Mouse (Mus musculus) lung, embryonic 16.5 days (tissue): Measurements from ENCODE around the gene Cfap74. TPM values are rescaled to one million over a fixed set of nuclear protein-coding genes. Genes with fewer than 3 reads are reported as not detected.
"Not testable (repeated sequence)": the region's sequence is repeated elsewhere in the genome, so short reads cannot be mapped to it uniquely, and the experiment has no call there.

Source experiments
- ATAC-seq: fragments of 200-750 bp; cut with Nextera tagmentation; 2 replicates; pipeline ENCODE4 v1.8.0; 2017; ENCODE audit warnings: low read depth, mild to moderate bottlenecking, moderate library complexity
- H3K27ac ChIP-seq: fragments of 300-500 bp; sonication (generic); 2 replicates; pipeline ENCODE4 v1.5.1; 2014; ENCODE audit warnings: mild to moderate bottlenecking, control low read depth, low read length
- H3K27me3 ChIP-seq: fragments of 300-500 bp; sonication (generic); 2 replicates; pipeline ENCODE4 v1.6.1; 2014; ENCODE audit warnings: low read depth, low read length, mixed read lengths; ENCODE audit not compliant: control insufficient read depth, insufficient read depth
- H3K36me3 ChIP-seq: fragments of 300-500 bp; sonication (generic); 2 replicates; pipeline ENCODE4 v1.6.1; 2014; ENCODE audit warnings: low read length; ENCODE audit not compliant: control insufficient read depth, insufficient read depth
- H3K4me1 ChIP-seq: fragments of 300-500 bp; sonication (generic); replicated peaks from 2 replicates; pipeline ENCODE4 v1.6.1; 2014; ENCODE audit warnings: low read length, mixed read lengths; ENCODE audit not compliant: control insufficient read depth, insufficient read depth
- H3K4me2 ChIP-seq: fragments of 300-500 bp; sonication (generic); 2 replicates; pipeline ENCODE4 v1.6.1; 2014; ENCODE audit warnings: low read depth, low read length, control low read depth
- H3K4me3 ChIP-seq: fragments of 300-500 bp; sonication (generic); 2 replicates; pipeline ENCODE4 v1.5.1; 2014; ENCODE audit warnings: mild to moderate bottlenecking, low read length, control low read depth
- H3K9ac ChIP-seq: fragments of 300-500 bp; sonication (generic); 2 replicates; pipeline ENCODE4 v1.6.1; 2014; ENCODE audit warnings: low read length, control low read depth
- H3K9me3 ChIP-seq: fragments of 300-500 bp; sonication (generic); 2 replicates; pipeline ENCODE4 v1.6.1; 2016; ENCODE audit warnings: low read length; ENCODE audit not compliant: control insufficient read depth
- WGBS: fragments of 180-500 bp; shearing (Covaris S2); extraction: QIAGEN DNeasy Blood & Tissue Kit; methylation state at CpG from one replicate; pipeline ENCODE4 v1.1.7; 2014; 5-methylcytosine and 5-hydroxymethylcytosine counted together
- polyA plus RNA-seq: library from polyadenylated mRNA; unstranded; fragments of >200 nt; fragmentation: Nextera tagmentation; extraction: Ambion mirVana; gene quantifications from 2 replicates; pipeline ENCODE4 v1.2.1, GENCODE M21; 2015

Cfap74 gene
- polyA plus RNA-seq, 1 experiment from 2014 or later = 2.8 TPM

DNA sequence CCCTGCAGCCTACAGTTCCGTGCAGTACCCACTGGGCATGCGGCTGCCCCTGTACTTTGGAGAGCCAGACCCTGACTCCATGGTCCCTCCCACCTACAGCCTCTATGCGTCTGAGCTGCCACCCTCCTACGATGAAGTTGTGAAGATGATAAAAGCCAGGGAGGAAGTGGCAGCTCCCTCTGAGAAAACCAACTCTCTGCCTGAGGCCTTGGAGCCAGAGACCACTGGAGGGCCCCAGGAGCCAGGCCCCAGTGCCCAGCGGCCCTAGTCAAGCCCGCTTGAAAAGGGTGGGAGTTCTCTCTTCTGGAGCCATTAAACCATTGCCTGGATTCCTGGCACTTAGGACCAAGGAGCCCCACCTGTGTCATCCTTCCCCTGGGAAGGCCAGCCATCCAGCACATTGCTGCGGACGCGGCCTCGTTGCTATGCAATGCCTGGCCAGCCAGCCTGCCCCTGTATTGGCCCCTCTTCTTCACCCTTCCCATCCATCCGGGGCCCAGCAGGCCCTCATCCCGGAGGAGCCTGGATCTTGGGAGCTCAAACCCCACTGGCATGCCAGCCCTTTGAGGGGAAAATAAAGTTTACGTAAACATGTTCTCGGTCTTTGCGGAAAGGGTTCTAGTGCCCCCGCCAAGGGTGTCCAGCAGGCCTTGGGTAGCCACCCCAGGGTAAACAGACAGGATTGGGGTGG lies 61.4 kb downstream of the Cfap74 start:
- WGBS = 75% methylated on average over 16 of the region's 16 CpGs
- H3K27me3 ChIP-seq = no peaks in the 10 kb centered on the region
- ATAC-seq = no peak
- H3K36me3 ChIP-seq = no peaks in the 10 kb centered on the region
- no peak overlapping the region for H3K9ac ChIP-seq
- no peaks in the 10 kb centered on the region for H3K9me3 ChIP-seq
- no peak overlapping the region for H3K27ac ChIP-seq
- H3K4me3 ChIP-seq = no peak overlapping the region
- no peaks in the 10 kb centered on the region for H3K4me1 ChIP-seq
- no peak overlapping the region for H3K4me2 ChIP-seq

GRCm38 (mm10) chr4:155470997-155471396 lies 62.0 kb downstream of the Cfap74 start:
- Histone ChIP-seq H3K27ac (no peak overlapping the region), H3K4me1 (no peaks in the 10 kb centered on the region), H3K9ac (no peak overlapping the region), H3K36me3 (no peaks in the 10 kb centered on the region), H3K4me2 (no peak overlapping the region), H3K4me3 (no peak overlapping the region), H3K9me3 (no peaks in the 10 kb centered on the region), H3K27me3 (no peaks in the 10 kb centered on the region)
- no peak for ATAC-seq
- WGBS = 81% methylated on average over 7 of the region's 7 CpGs

DNA sequence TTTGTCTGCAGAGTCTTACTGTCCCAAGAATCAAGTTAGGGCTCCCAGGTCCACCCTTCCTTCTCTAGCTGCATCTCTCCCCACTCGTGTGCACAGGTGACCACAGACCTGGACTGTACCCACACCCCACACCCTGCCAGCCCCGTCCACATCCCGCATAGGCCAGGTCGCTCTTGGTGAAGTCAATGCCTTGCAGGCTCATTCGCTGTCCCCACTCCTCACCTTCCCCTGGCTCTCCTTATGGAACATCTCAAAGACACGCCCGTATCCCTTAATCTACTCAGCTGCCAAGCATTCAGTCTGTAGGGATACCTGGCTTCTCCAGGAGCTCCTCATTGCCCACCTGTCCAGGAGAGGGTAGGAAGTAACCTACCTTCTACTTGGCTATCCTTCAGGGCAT lies 62.4 kb downstream of the Cfap74 start:
- Histone ChIP-seq H3K4me3 (no peak overlapping the region), H3K36me3 (no peaks in the 10 kb centered on the region), H3K27me3 (no peaks in the 10 kb centered on the region), H3K4me1 (no peaks in the 10 kb centered on the region), H3K9me3 (no peaks in the 10 kb centered on the region), H3K27ac (no peak overlapping the region), H3K9ac (no peak overlapping the region), H3K4me2 (no peak overlapping the region)
- WGBS = 84% methylated on average over 7 of the region's 7 CpGs
- ATAC-seq = no peak

DNA sequence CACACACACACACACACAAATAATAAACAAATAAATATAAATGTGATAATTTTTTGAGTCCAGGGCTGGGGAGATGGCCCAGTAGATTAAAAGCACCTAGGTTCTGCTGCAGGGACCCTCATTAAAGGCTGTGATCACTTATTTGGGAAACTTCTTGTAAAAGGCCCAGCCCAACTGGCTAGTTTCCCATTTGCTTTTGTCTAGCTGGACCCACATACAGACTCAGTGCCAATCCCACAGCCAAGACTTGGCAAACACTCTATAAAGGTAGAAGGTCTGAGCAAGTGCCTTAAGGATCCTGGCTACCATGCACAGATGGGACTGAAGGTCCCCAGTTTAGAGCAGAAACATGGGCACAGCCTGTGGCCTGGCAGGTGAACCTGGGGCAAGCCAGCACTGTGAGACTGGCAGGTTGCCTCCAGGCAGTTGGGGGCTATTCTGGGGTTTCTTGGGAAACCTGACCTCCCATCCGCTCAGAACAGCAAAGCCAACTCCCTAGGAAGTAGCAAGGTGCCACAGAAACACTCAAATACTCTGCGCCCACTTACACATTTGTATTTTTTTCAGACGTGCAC lies 63.8 kb downstream of the Cfap74 start:
- H3K27ac ChIP-seq = no peak overlapping the region
- H3K4me3 ChIP-seq = no peak overlapping the region
- no peaks in the 10 kb centered on the region for H3K36me3 ChIP-seq
- H3K27me3 ChIP-seq = no peaks in the 10 kb centered on the region
- H3K4me2 ChIP-seq = no peak overlapping the region
- no peak overlapping the region for H3K9ac ChIP-seq
- 54% methylated on average over 3 of the region's 3 CpGs for WGBS
- H3K4me1 ChIP-seq = no peaks in the 10 kb centered on the region
- ATAC-seq = no peak
- no peaks in the 10 kb centered on the region for H3K9me3 ChIP-seq

- no peak overlapping the region for H3K9ac ChIP-seq
- no peaks in the 10 kb centered on the region for H3K27me3 ChIP-seq
- WGBS = 45% methylated on average over 5 of the region's 5 CpGs
- H3K27ac ChIP-seq = no peak overlapping the region
- no peaks in the 10 kb centered on the region for H3K9me3 ChIP-seq
- no peaks in the 10 kb centered on the region for H3K4me1 ChIP-seq
- H3K4me3 ChIP-seq = no peak overlapping the region
- no peak overlapping the region for H3K4me2 ChIP-seq
- H3K36me3 ChIP-seq = no peaks in the 10 kb centered on the region
- ATAC-seq = no peak
Observed at GRCm38 (mm10) chr4:155473319-155473718, 64.3 kb downstream of the Cfap74 start.

- H3K9me3 ChIP-seq, ATAC-seq, H3K4me3 ChIP-seq, H3K4me2 ChIP-seq, H3K36me3 ChIP-seq, H3K4me1 ChIP-seq, H3K27me3 ChIP-seq, H3K9ac ChIP-seq, H3K27ac ChIP-seq: not testable (repeated sequence)
- 45% methylated on average over 2 of the region's 2 CpGs for WGBS
Observed at GRCm38 (mm10) chr4:155473796-155474195, 64.8 kb downstream of the Cfap74 start.

GRCm38 (mm10) chr4:155481381-155482124 lies 72.6 kb downstream of the Cfap74 start:
- no peaks in the 10 kb centered on the region for H3K27me3 ChIP-seq
- 15% methylated on average over 28 of the region's 28 CpGs for WGBS
- H3K4me1 ChIP-seq = peaks cover 5% of the 10 kb centered on the region
- H3K4me2 ChIP-seq = peak overlapping the region; percentile 58
- no peak overlapping the region for H3K27ac ChIP-seq
- H3K4me3 ChIP-seq = peak overlapping the region; percentile 35
- H3K36me3 ChIP-seq = no peaks in the 10 kb centered on the region
- no peaks in the 10 kb centered on the region for H3K9me3 ChIP-seq
- ATAC-seq = peak; percentile 88
- H3K9ac ChIP-seq = peak overlapping the region; percentile 63

DNA sequence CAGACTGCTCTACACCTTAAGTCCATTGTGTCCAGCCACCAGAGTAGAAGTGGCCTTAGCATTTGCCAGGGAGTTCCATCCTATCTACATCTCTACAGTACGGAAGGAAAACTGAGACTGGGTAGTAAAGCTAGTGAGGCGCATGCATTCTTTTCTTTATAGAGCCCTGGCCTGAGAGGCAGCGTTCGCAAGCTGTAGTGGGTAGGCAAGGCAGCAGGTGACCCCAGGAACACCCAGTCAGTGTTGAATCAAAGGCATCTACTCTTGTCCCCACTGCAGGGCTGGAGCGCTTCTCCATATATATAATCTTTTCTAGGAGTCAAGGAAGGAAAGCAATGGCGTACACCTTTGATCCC lies 73.1 kb downstream of the Cfap74 start:
- H3K9ac ChIP-seq = peak overlapping the region; percentile 63
- no peak overlapping the region for H3K4me3 ChIP-seq
- 87% methylated on average over 6 of the region's 6 CpGs for WGBS
- no peaks in the 10 kb centered on the region for H3K9me3 ChIP-seq
- no peak for ATAC-seq
- no peak overlapping the region for H3K27ac ChIP-seq
- H3K4me2 ChIP-seq = peak overlapping the region; percentile 58
- H3K36me3 ChIP-seq = no peaks in the 10 kb centered on the region
- H3K4me1 ChIP-seq = peaks cover 11% of the 10 kb centered on the region
- no peaks in the 10 kb centered on the region for H3K27me3 ChIP-seq

GRCm38 (mm10) chr4:155482733-155483540 lies 73.9 kb downstream of the Cfap74 start:
- H3K36me3 ChIP-seq = no peaks in the 10 kb centered on the region
- H3K4me3 ChIP-seq = no peak overlapping the region
- no peak overlapping the region for H3K27ac ChIP-seq
- H3K4me2 ChIP-seq = no peak overlapping the region
- 72% methylated on average over 8 of the region's 8 CpGs for WGBS
- no peaks in the 10 kb centered on the region for H3K9me3 ChIP-seq
- H3K9ac ChIP-seq = no peak overlapping the region
- H3K4me1 ChIP-seq = peaks cover 19% of the 10 kb centered on the region
- no peaks in the 10 kb centered on the region for H3K27me3 ChIP-seq
- no peak for ATAC-seq
